ENCODE assay signal across 8 mouse cellular contexts in genomic region chr10:20204696-20205431, GRCm38 (mm10). TPM values are rescaled to one million over a fixed set of nuclear protein-coding genes. Genes with fewer than 3 reads are reported as not detected.
A peak's percentile ranks its signal among the peaks of the same experiment; 100 is the strongest.
DNase-seq lines count a peak whose midpoint lies in the region; ATAC-seq and TF ChIP-seq lines count a peak whose summit lies in the region.

No protein-coding gene starts in this region.

- H3K9me3 ChIP-seq in hindbrain, embryonic 13.5 days: no peaks in the 10 kb centered on the region
- H3K9me3 ChIP-seq in limb, embryonic 10.5 days (replicated peaks): no peaks in the 10 kb centered on the region

- no peak for ATAC-seq in hindbrain, embryonic 13.5 days (ENCODE audit: low FRiP score)
- peak; percentile 58 for ATAC-seq in megakaryocyte-erythroid progenitor cell, adult 5-6 weeks (replicated peaks; ENCODE audit: low FRiP score, low TSS enrichment, poor library complexity, severe bottlenecking)

- no peak for TF ChIP-seq CTCF in testis, adult 2 months (IDR thresholded peaks at IDR 0.05; ENCODE audit: control insufficient read depth, insufficient read depth, insufficient replicate concordance, low read depth, low read length)

- H3K4me3 ChIP-seq in testis, adult 2 months (ENCODE audit: control insufficient read depth, low read depth, low read length): peak overlapping the region; percentile 22; the same call in 1 of the 2 replicates
- no peak overlapping the region for H3K4me3 ChIP-seq in hindbrain, embryonic 13.5 days
- H3K4me3 ChIP-seq in limb, embryonic 10.5 days: no peak overlapping the region

- no peaks in the 10 kb centered on the region for H3K36me3 ChIP-seq in testis, adult 2 months (ENCODE audit: control insufficient read depth, insufficient read depth, low read length)
- no peaks in the 10 kb centered on the region for H3K36me3 ChIP-seq in hindbrain, embryonic 13.5 days
- no peaks in the 10 kb centered on the region for H3K36me3 ChIP-seq in limb, embryonic 10.5 days

- 18% methylated on average over 20 of the region's 20 CpGs for WGBS in hindbrain, embryonic 13.5 days
- WGBS in limb, embryonic 10.5 days: 72% methylated on average over 20 of the region's 20 CpGs

- peak overlapping the region; percentile 58 for H3K27ac ChIP-seq in testis, adult 2 months (ENCODE audit: control insufficient read depth, insufficient read depth, low read depth, low read length)
- H3K27ac ChIP-seq in hindbrain, embryonic 13.5 days: 0 out of 2 replicates have a peak overlapping the region, but pooled peaks have one; percentile 20
- no peak overlapping the region for H3K27ac ChIP-seq in limb, embryonic 10.5 days

- no peak overlapping the region for H3K9ac ChIP-seq in hindbrain, embryonic 13.5 days

- DNase-seq in testis, postnatal 14 days (ENCODE audit: low spot score): no peak
- DNase-seq in thymus, postnatal 4 days: peak; percentile 46
- DNase-seq in adrenal gland, adult 8-10 months: no peak
- DNase-seq in limb, embryonic 10.5 days (ENCODE audit: low spot score): no peak
- DNase-seq in ovary, postnatal 36 days (ENCODE audit: low spot score): no peak

- peaks cover 9% of the 10 kb centered on the region for H3K4me1 ChIP-seq in testis, adult 2 months (ENCODE audit: control insufficient read depth, insufficient read depth, low read length)
- H3K4me1 ChIP-seq in hindbrain, embryonic 13.5 days (replicated peaks): peaks cover 14% of the 10 kb centered on the region
- H3K4me1 ChIP-seq in limb, embryonic 10.5 days: no peaks in the 10 kb centered on the region

- H3K27me3 ChIP-seq in testis, adult 2 months (ENCODE audit: control insufficient read depth, insufficient read depth, low read length): no peaks in the 10 kb centered on the region
- peaks cover 13% of the 10 kb centered on the region; the same call in 1 of the 2 replicates for H3K27me3 ChIP-seq in hindbrain, embryonic 13.5 days
- no peaks in the 10 kb centered on the region for H3K27me3 ChIP-seq in limb, embryonic 10.5 days (ENCODE audit: low read depth, poor library complexity, severe bottlenecking)

- no peak for TF ChIP-seq POLR2A in testis, adult 2 months (IDR thresholded peaks at IDR 0.05; ENCODE audit: control insufficient read depth, low read depth, low read length)

- H3K4me2 ChIP-seq in hindbrain, embryonic 13.5 days: peak overlapping the region; percentile 10; the same call in 1 of the 2 replicates

RNA-seq across cellular contexts. Expression of gene Map7, which starts 56.6 kb away (rescaled TPM):
- polyA plus RNA-seq in testis, adult 2 months (2012; rRNA removed): 82.2 and 92.8 TPM in 2 replicates
- polyA plus RNA-seq in hindbrain, embryonic 13.5 days (2015; fragmentation: Nextera tagmentation; extraction: Ambion mirVana): 10.3 and 10.6 TPM in 2 replicates
- 39.3 and 41.9 TPM in 2 replicates for total RNA-seq in megakaryocyte-erythroid progenitor cell, adult 5-6 weeks (2014; fragmentation: Nextera tagmentation)
- total RNA-seq in megakaryocyte-erythroid progenitor cell, adult 5-6 weeks (2017): 58.8 and 64.9 TPM in 2 replicates
- 10 to 100 TPM; 15.5 to 35.4 (median 22.3) TPM for total RNA-seq in adrenal gland, adult 8-10 months (2022)
- 1.4 and 3.3 TPM in 2 replicates for polyA plus RNA-seq in limb, embryonic 10.5 days (2016; fragmentation: Nextera tagmentation; extraction: Ambion mirVana)
